Mouse (Mus musculus): ENCODE results near the gene Prrt1. TPM values are rescaled to one million over a fixed set of nuclear protein-coding genes. Genes with fewer than 3 reads are reported as not detected.

The Prrt1 gene
- polyA plus RNA-seq, 1 experiment from 2014 or later = not detected

DNA sequence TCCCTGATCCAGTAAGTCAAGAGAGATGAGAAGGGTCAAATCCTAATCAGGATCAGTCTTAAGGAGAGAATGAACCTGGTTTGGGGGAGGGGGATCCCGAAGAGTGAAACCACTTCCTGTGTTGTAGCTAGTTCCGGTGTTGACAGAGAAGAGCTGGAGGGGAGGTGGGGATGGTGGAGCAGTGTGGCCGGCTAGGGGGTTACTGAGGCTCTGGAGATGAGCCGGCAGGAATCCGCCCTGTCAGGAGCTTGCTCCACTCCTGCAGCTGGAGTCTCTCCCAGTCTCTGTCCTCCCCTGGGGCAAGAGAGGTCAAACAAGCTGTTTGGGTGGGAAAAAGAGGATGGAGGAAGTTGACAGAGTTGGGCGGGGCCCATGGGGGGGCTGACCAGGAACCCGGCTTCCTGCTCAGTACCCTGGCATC is 39.6 kb upstream of the Prrt1 start, which contains the start of gene Gpsm3:
TSS of gene Gpsm3 (plus strand) at position 126 of the 421 bp plus-strand sequence.
- Histone ChIP-seq H3K27me3 (peaks cover 12% of the 10 kb centered on the region; the same call in 1 of the 2 replicates), H3K4me2 (peak within 1 kb of the TSS; percentile 100), H3K27ac (replicated peaks) (peak within 1 kb of the TSS; percentile 87), H3K36me3 (replicated peaks) (peaks cover 8% of the 10 kb centered on the region), H3K9me3 (replicated peaks) (no peaks in the 10 kb centered on the region), H3K4me3 (replicated peaks) (peak within 1 kb of the TSS; percentile 84), H3K4me1 (replicated peaks) (peaks cover 76% of the 10 kb centered on the region), H3K9ac (peak within 1 kb of the TSS; percentile 91; the same call in 1 of the 2 replicates)
- WGBS (ENCODE audit: insufficient replicate concordance) = 8% methylated on average over 7 of the region's 7 CpGs
- no peak for ATAC-seq (ENCODE audit: insufficient read depth)

DNA sequence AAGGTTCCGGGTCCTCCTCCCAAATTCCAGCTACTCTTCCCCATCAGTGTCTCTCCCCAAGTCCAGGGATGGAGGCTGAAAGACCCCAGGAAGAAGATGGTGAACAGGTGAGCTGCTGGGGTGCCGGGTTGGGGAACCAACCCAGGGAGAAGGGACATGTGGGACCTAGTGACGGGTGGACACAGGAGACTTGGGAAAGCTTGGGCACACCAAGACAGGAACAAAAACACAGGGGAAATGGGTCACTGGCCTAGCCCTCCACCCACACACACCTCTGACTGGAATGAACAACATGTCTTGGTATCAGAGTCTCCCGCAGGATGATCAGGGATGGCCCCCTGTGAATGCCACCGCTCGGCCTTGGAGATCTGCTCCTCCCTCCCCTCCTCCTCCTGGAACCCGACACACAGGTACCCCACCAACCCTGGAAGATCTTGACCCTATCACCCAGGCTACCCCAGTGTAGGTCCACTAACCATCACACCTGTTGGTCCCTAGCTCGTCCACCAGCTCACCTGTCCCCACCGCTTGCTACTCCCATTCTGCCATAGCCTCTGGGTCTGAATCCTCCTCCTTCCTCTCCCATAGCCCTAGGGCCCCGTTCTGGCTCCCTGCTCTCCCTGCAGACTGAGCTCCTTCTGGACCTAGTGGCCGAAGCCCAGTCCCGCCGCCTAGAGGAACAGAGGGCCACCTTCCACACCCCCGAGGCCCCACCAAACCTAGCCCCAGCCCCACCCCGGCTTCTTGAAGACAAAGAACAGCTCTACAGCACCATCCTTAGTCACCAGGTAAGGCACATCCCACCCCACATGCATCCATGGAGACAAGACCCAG is 39.0 kb upstream of the Prrt1 start:
- Histone ChIP-seq H3K36me3 (replicated peaks) (peaks cover 15% of the 10 kb centered on the region), H3K27me3 (peaks cover 12% of the 10 kb centered on the region; the same call in 1 of the 2 replicates), H3K4me3 (replicated peaks) (peak overlapping the region; percentile 84), H3K9me3 (replicated peaks) (no peaks in the 10 kb centered on the region), H3K4me2 (peak overlapping the region; percentile 100), H3K9ac (peak overlapping the region; percentile 91; the same call in 1 of the 2 replicates), H3K27ac (replicated peaks) (peak overlapping the region; percentile 87), H3K4me1 (replicated peaks) (peaks cover 81% of the 10 kb centered on the region)
- 43% methylated on average over 15 of the region's 15 CpGs for WGBS (ENCODE audit: insufficient replicate concordance)
- no peak for ATAC-seq (ENCODE audit: insufficient read depth)

DNA sequence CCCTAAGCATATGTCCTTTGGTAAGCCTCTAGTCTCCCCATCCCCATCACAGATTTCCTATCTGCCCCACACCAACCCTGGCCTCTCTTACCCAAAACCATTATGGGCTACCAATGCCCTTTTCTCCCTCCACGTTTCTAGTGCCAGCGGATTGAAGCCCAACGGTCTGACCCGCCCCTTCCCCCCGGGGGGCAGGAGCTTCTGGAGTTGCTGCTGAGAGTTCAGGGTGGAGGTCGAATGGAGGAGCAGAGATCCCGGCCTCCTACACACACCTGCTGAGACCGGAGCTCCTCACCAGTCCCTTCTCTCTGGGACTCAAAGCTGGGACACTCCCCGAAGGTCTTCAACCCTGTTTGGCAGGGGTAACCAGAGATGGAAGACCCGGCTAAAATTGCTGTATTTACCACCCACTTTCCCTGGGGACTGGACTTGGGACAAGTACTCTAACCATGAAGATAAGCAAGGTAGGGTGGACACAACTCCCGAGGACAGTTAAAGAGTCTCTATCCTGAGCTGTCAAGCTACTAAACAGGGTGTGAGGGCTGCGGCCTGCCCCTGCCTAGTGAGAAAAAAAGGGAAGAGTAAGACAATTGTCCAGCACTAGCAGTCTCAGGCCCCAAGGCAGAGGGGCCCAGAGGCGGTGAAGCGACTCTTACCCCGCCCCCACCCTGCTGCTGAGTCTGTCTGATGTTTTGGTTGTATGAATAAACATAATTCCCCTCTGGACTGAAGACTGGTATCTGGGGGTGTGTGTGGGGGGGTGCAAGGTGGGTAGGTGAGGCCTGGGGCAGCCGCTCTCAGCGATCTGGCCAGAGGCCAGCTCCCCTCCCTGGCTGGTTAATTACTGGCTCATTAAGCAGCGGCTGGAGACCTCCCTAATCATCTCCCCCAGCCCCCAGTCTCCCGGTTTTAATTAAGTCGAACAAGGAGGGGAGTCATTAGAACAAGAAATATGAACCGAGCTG is 38.0 kb upstream of the Prrt1 start, which contains the start of gene Pbx2:
TSS of gene Pbx2 (plus strand) at position 238 of the 965 bp plus-strand sequence.
- no peak for ATAC-seq (ENCODE audit: insufficient read depth)
- Histone ChIP-seq H3K4me1 (replicated peaks) (peaks cover 83% of the 10 kb centered on the region), H3K9ac (peak within 1 kb of the TSS; percentile 91), H3K27me3 (peaks cover 3% of the 10 kb centered on the region; the same call in 1 of the 2 replicates), H3K4me2 (peak within 1 kb of the TSS; percentile 100), H3K36me3 (replicated peaks) (peaks cover 23% of the 10 kb centered on the region), H3K9me3 (replicated peaks) (no peaks in the 10 kb centered on the region), H3K4me3 (replicated peaks) (peak within 1 kb of the TSS; percentile 84), H3K27ac (replicated peaks) (peak within 1 kb of the TSS; percentile 87)
- WGBS (ENCODE audit: insufficient replicate concordance) = 5% methylated on average over 21 of the region's 21 CpGs

DNA sequence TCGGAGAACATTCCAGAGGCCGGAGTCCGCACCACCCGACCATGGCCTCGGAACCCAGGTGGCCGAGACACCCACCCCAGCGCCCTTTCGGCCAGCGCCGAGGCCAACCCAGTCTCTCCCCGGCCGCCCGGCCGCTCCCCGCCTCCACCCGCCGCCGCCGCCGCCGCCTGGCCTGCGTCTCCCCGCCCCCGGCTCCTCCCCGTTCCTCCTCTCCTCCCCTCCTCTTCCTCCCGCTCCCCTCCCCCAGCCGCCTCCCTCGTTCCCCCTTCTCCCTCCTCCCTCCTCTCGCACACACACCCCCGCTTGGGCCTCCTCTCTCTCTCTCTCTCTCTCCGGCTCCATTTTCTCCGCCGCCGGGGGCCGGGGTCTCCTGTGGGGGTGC is 37.3 kb upstream of the Prrt1 start:
- Histone ChIP-seq H3K27ac (replicated peaks) (peak overlapping the region; percentile 87), H3K9ac (peak overlapping the region; percentile 91), H3K9me3 (replicated peaks) (no peaks in the 10 kb centered on the region), H3K4me1 (replicated peaks) (peaks cover 81% of the 10 kb centered on the region), H3K27me3 (no peaks in the 10 kb centered on the region), H3K4me2 (peak overlapping the region; percentile 100), H3K4me3 (replicated peaks) (peak overlapping the region; percentile 84), H3K36me3 (replicated peaks) (peaks cover 23% of the 10 kb centered on the region)
- WGBS (ENCODE audit: insufficient replicate concordance) = 1% methylated on average over 35 of the region's 35 CpGs
- peak; percentile 56 for ATAC-seq (ENCODE audit: insufficient read depth)

DNA sequence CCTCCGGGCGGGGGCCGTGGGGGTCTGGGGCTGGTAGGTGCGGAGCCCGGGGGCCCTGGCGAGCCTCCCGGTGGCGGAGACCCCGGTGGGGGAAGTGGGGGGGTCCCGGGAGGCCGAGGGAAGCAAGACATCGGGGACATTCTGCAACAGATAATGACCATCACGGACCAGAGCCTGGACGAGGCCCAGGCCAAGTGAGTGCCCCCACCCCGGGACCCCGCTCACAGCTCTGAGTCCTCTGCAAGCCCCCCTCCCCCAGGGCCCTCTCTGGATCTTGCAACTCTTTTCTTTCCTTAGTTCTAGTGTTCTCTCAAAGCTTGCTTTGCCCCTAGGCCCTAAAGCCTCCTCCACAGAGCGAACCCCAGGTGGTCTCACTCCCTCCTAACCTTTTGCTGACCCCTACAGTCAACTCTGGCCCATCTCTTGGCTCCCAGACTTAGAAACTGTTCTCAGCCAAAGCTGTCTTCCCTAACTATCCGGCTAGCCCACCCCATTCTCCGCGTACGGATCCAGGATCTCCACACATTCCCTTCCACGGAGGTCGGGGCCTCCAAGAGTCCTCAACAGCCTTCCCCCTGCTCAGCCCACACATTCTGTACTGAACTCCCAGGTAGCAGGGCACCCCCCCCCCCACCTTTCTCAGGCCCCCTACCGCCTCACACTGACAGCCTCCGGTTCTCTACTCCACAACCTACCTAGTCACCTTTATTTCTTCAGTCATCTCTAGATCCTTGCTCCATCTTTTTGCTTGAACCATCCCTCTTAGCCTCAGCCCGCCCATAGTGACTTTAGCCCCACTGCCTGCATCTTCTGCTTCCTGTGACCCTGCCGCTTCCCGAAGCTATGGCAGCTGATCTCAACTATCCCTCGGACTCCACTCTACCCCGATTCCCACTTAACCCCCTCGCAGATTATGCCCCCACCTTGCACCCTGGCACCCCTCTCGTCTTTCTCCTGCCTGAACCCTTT is 36.5 kb upstream of the Prrt1 start:
- Histone ChIP-seq H3K27me3 (no peaks in the 10 kb centered on the region), H3K9me3 (replicated peaks) (no peaks in the 10 kb centered on the region), H3K36me3 (replicated peaks) (peaks cover 23% of the 10 kb centered on the region), H3K4me3 (replicated peaks) (peak overlapping the region; percentile 84), H3K9ac (peak overlapping the region; percentile 91), H3K27ac (replicated peaks) (peak overlapping the region; percentile 87), H3K4me1 (replicated peaks) (peaks cover 83% of the 10 kb centered on the region), H3K4me2 (peak overlapping the region; percentile 100)
- ATAC-seq (ENCODE audit: insufficient read depth) = no peak
- WGBS (ENCODE audit: insufficient replicate concordance) = 3% methylated on average over 32 of the region's 32 CpGs

DNA sequence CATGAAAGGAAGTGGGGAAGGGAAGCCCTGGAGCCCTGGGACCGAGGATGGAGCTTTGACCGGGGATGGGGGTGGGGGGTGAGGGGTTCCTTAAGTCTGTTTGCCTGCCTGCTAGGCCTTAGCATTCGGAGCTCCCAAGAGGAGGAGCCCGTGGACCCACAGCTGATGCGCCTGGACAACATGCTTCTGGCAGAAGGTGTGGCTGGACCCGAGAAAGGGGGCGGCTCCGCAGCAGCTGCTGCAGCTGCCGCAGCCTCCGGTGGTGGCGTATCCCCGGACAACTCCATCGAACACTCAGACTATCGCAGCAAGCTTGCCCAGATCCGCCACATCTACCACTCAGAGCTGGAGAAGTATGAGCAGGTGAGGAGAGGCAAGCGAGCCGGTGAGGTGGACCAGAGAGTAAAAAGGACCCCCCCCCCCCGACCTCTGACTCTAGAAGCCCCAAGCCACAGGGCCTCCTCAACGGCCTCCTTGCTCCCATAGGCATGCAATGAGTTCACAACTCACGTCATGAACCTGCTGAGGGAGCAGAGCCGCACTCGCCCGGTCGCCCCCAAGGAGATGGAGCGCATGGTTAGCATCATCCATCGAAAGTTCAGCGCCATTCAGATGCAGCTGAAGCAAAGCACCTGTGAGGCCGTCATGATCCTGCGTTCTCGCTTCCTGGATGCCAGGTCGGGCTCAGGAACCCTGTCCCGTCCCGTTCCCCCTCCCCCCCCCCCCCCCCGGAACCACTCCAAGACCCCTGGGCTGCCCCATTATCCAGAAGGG is 35.4 kb upstream of the Prrt1 start:
- H3K4me3 ChIP-seq (replicated peaks) = peak overlapping the region; percentile 84
- H3K4me1 ChIP-seq (replicated peaks) = peaks cover 82% of the 10 kb centered on the region
- ATAC-seq (ENCODE audit: insufficient read depth) = no peak
- peak overlapping the region; percentile 91; the same call in 1 of the 2 replicates for H3K9ac ChIP-seq
- peak overlapping the region; percentile 87 for H3K27ac ChIP-seq (replicated peaks)
- H3K4me2 ChIP-seq = peak overlapping the region; percentile 100
- no peaks in the 10 kb centered on the region for H3K27me3 ChIP-seq
- no peaks in the 10 kb centered on the region for H3K9me3 ChIP-seq (replicated peaks)
- 70% methylated on average over 34 of the region's 34 CpGs for WGBS (ENCODE audit: insufficient replicate concordance)
- H3K36me3 ChIP-seq (replicated peaks) = peaks cover 23% of the 10 kb centered on the region

DNA sequence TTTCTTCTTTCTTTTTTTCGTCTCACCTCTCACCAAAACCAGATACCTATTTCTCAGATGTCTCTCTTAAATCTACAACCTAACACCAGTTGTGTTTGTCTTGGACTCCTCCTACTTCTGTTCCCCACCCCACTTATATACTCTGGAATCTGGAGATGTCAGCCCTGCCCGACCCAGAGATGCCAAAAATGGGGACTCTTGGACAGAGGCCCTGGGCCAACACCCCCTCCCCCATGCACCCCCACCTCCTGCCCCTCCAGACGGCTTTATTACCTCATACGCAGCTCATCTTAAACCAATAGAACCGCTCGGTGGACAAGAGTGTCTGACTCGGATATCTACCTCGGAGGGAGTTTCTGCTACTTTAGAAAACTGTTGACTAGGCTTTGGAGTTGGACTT is 33.2 kb upstream of the Prrt1 start:
- WGBS (ENCODE audit: insufficient replicate concordance) = 67% methylated on average over 8 of the region's 8 CpGs
- Histone ChIP-seq H3K4me2 (no peak overlapping the region), H3K27me3 (no peaks in the 10 kb centered on the region), H3K27ac (replicated peaks) (no peak overlapping the region), H3K9me3 (replicated peaks) (no peaks in the 10 kb centered on the region), H3K4me3 (replicated peaks) (no peak overlapping the region), H3K36me3 (replicated peaks) (peaks cover 35% of the 10 kb centered on the region), H3K4me1 (replicated peaks) (peaks cover 73% of the 10 kb centered on the region), H3K9ac (no peak overlapping the region)
- no peak for ATAC-seq (ENCODE audit: insufficient read depth)

DNA sequence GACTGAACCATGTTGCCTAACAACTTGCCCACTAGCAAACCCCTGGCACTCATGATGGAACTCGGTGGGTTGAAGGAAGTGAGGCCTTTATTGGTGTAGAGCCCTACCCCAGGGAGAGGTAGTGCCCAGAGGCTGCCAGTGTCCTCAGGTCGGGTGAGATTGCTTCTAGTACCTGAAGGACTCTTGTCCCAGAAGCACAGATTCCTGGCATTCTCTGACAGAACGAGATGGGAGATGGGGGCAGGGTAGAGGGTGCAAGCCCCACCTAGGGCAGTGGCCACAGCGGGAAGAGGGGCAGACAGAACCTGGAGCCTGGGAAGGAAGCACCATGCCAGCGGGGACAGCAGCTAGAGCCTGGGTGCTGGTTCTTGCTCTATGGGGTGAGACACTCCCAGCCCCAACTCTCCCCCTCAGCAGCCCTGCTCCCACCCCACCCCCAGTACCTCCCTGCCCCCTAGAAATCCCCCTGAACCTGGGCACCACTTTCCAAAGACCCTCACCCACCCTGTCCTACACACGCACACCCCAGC is 31.7 kb upstream of the Prrt1 start, which contains the start of gene Ager:
TSS of gene Ager (plus strand) at position 297 of the 530 bp plus-strand sequence.
- 21% methylated on average over 6 of the region's 6 CpGs for WGBS (ENCODE audit: insufficient replicate concordance)
- Histone ChIP-seq H3K27ac (replicated peaks) (no peak within 1 kb of the TSS), H3K36me3 (replicated peaks) (peaks cover 44% of the 10 kb centered on the region), H3K9ac (no peak within 1 kb of the TSS), H3K4me3 (replicated peaks) (no peak within 1 kb of the TSS), H3K9me3 (replicated peaks) (no peaks in the 10 kb centered on the region), H3K27me3 (no peaks in the 10 kb centered on the region), H3K4me1 (replicated peaks) (peaks cover 70% of the 10 kb centered on the region), H3K4me2 (no peak within 1 kb of the TSS)
- no peak for ATAC-seq (ENCODE audit: insufficient read depth)

DNA sequence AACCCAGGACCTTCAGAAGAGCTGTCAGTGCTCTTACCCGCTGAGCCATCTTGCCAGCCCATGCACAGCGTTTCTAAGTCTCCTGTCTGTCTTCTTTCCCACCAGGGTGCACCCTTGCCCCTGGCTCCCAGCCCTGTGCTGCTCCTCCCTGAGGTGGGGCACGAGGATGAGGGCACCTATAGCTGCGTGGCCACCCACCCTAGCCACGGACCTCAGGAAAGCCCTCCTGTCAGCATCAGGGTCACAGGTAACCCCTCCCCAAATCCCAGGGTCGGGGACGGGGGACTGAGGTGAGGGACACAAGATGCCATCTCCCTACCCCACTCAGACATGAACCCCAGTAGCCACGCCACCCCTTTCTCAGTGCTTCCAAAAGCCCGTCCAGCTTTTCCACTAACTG is 29.4 kb upstream of the Prrt1 start:
- no peak overlapping the region for H3K9ac ChIP-seq
- 71% methylated on average over 9 of the region's 9 CpGs for WGBS (ENCODE audit: insufficient replicate concordance)
- no peak for ATAC-seq (ENCODE audit: insufficient read depth)
- no peak overlapping the region for H3K27ac ChIP-seq (replicated peaks)
- H3K27me3 ChIP-seq = no peaks in the 10 kb centered on the region
- H3K36me3 ChIP-seq (replicated peaks) = peaks cover 34% of the 10 kb centered on the region
- H3K9me3 ChIP-seq (replicated peaks) = no peaks in the 10 kb centered on the region
- peaks cover 60% of the 10 kb centered on the region for H3K4me1 ChIP-seq (replicated peaks)
- H3K4me3 ChIP-seq (replicated peaks) = no peak overlapping the region
- H3K4me2 ChIP-seq = no peak overlapping the region

Measured in liver, embryonic 15.5 days (tissue).